Mouse (Mus musculus): ENCODE results near the gene Ttll9.

Ttll9 gene

GRCm38 (mm10) chr2:153052700-153053351 lies 90.5 kb downstream of the Ttll9 start:
- no peak for DNase-seq

- DNase-seq: no peak
Measured at GRCm38 (mm10) chr2:153053896-153054295, 91.6 kb downstream of the Ttll9 start.

- DNase-seq: no peak
Measured at GRCm38 (mm10) chr2:153055270-153055920, 93.1 kb downstream of the Ttll9 start.

Measured in right cerebral cortex, adult 18-20 months (tissue).